Mouse (Mus musculus) induced T-regulatory cell, adult 2 months (primary cell): ENCODE results near the gene Olfr547.
"Not testable (repeated sequence)": the region's sequence is repeated elsewhere in the genome, so short reads cannot be mapped to it uniquely, and the experiment has no call there.

ENCODE experiments used
- DNase-seq: peaks from one replicate; pipeline ENCODE4 v3.0.0-alpha.2; 2012; ENCODE audit warnings: low read depth

The Olfr547 gene

GRCm38 (mm10) chr7:102534449-102534848, at the start of gene Olfr547:
Olfr547 (plus strand) TSS chr7:102534749.
- no peak for DNase-seq

- DNase-seq = not testable (repeated sequence)
These were observed 49.8 kb upstream of the Olfr547 start for GRCm38 (mm10) chr7:102484766-102485165.

GRCm38 (mm10) chr7:102486105-102486504, 48.4 kb upstream of the Olfr547 start:
- no peak for DNase-seq

GRCm38 (mm10) chr7:102488161-102488560, 46.4 kb upstream of the Olfr547 start, which contains the start of gene Olfr544:
Olfr544 (minus strand) TSS chr7:102488313.
- DNase-seq = no peak

- DNase-seq = not testable (repeated sequence)
These were observed 40.1 kb upstream of the Olfr547 start for GRCm38 (mm10) chr7:102494416-102494815.

- no peak for DNase-seq
These were observed 35.1 kb upstream of the Olfr547 start, which contains the start of gene Olfr545 for GRCm38 (mm10) chr7:102499473-102499872. Olfr545 (minus strand) TSS chr7:102499573.

GRCm38 (mm10) chr7:102501986-102502385, 32.6 kb upstream of the Olfr547 start:
- DNase-seq = no peak

- peak; percentile 85 for DNase-seq
These were observed 27.7 kb upstream of the Olfr547 start for GRCm38 (mm10) chr7:102506848-102507247.

- DNase-seq = no peak
These were observed 26.5 kb upstream of the Olfr547 start for GRCm38 (mm10) chr7:102508066-102508465.

GRCm38 (mm10) chr7:102508666-102509065, 25.9 kb upstream of the Olfr547 start:
- DNase-seq = no peak

- no peak for DNase-seq
These were observed 24.8 kb upstream of the Olfr547 start for GRCm38 (mm10) chr7:102509726-102510125.

GRCm38 (mm10) chr7:102511927-102512326, 22.6 kb upstream of the Olfr547 start:
- DNase-seq = no peak

GRCm38 (mm10) chr7:102512814-102513435, 21.6 kb upstream of the Olfr547 start:
- DNase-seq = peak; percentile 88

GRCm38 (mm10) chr7:102514144-102514543, 20.4 kb upstream of the Olfr547 start:
- DNase-seq = no peak

- DNase-seq = no peak
These were observed 18.1 kb upstream of the Olfr547 start for GRCm38 (mm10) chr7:102516261-102517050.

- DNase-seq = no peak
These were observed 17.6 kb upstream of the Olfr547 start for GRCm38 (mm10) chr7:102517051-102517335.

- DNase-seq = peak; percentile 73
These were observed 5.5 kb upstream of the Olfr547 start for GRCm38 (mm10) chr7:102529052-102529451.

GRCm38 (mm10) chr7:102540596-102540995, 6.0 kb downstream of the Olfr547 start, which contains the start of gene Olfr548-ps1:
Olfr548-ps1 (plus strand) TSS chr7:102540896.
- DNase-seq = no peak

GRCm38 (mm10) chr7:102541251-102541650, 6.7 kb downstream of the Olfr547 start:
- DNase-seq = peak; percentile 53

- DNase-seq = no peak
These were observed 15.0 kb downstream of the Olfr547 start, which contains the start of gene Olfr549 for GRCm38 (mm10) chr7:102549570-102549969. Olfr549 (plus strand) TSS chr7:102549870.

GRCm38 (mm10) chr7:102553279-102553678, 18.7 kb downstream of the Olfr547 start:
- DNase-seq = peak; percentile 35

GRCm38 (mm10) chr7:102564999-102565997, 30.7 kb downstream of the Olfr547 start, which contains the start of gene Trim21:
Trim21 (minus strand) TSS chr7:102565486.
- peak; percentile 96 for DNase-seq
